Mouse (Mus musculus): ENCODE measurements at regions not wholly inside any gene's neighbourhood (a gene's known extent, or its start where the extent isn't known, plus 50 kb on each side); places are given as distances from the start of the nearest gene placed in this dataset.

- TF ChIP-seq POLR2A (IDR thresholded peaks at IDR 0.05; ENCODE audit: low read depth, low read length): no peak
- no peak for TF ChIP-seq CTCF (IDR thresholded peaks at IDR 0.05; ENCODE audit: borderline replicate concordance, insufficient read depth, low read length)
Measured at GRCm38 (mm10) chr12:58714207-58714606, 297.6 kb downstream of the Sec23a start.
